Mouse (Mus musculus) megakaryocyte-erythroid progenitor cell, adult 5-6 weeks (primary cell): Measurements from ENCODE around the gene Slc39a8. TPM values are rescaled to one million over a fixed set of nuclear protein-coding genes. Genes with fewer than 3 reads are reported as not detected.

ENCODE experiments used
- ATAC-seq: replicated peaks from 2 replicates; pipeline ENCODE4 v1.8.0; 2016; ENCODE audit warnings: mild to moderate bottlenecking, inconsistent platforms; ENCODE audit not compliant: severe bottlenecking, poor library complexity, low FRiP score, low TSS enrichment
- total RNA-seq, 2 experiments: library from RNA; stranded (forward) in 1 of 2; stranded (reverse) in 1 of 2; fragments of 200-1000, 215-1000 nt in 1 of 2; fragments of >200 nt in 1 of 2; fragmentation: Nextera tagmentation in 1 of 2; gene quantifications; 2 replicates each; pipeline ENCODE4 v1.2.3; 2014 to 2017

The Slc39a8 gene
- total RNA-seq (2014; fragmentation: Nextera tagmentation) (22.9 and 31.0 TPM in 2 replicates), total RNA-seq (2017) (25.0 and 39.1 TPM in 2 replicates)

DNA sequence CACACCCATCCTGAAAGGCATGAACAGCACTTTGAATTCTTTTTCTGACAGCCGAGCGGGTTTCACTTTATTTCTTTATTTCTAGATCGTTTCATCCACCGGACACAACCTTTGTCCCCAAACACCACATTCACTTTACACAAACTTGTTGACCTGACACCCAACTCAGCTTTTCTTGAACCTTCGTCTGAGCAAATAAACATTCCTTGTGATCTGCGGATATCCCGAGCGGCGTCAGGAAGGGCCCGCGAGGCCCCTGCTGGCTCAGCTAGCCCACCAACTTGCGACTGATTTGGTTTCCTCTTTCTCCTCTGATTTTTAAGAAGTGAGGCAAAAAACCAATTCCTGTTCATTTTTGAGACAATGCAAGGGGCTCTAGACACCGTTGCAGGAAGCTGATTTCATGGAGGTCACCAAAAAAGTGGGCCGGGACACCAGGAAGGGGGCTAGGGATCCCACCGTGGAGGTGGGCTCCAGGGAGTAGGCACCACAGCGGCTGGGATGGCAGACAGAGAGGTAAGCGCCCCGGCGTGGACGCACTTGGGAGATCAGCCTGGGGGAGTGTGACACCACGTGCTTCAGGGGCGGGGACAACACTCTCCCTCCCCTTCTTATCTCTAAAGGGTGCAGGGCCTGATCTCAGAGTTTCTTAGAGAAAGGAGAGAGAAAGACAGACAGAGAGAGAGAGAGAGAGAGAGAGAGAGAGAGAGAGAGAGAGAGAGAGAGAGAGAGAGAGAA lies at the start of gene Slc39a8:
TSS of gene Slc39a8 (plus strand) at position 264 of the 738 bp plus-strand sequence.
- peak; percentile 91 for ATAC-seq

DNA sequence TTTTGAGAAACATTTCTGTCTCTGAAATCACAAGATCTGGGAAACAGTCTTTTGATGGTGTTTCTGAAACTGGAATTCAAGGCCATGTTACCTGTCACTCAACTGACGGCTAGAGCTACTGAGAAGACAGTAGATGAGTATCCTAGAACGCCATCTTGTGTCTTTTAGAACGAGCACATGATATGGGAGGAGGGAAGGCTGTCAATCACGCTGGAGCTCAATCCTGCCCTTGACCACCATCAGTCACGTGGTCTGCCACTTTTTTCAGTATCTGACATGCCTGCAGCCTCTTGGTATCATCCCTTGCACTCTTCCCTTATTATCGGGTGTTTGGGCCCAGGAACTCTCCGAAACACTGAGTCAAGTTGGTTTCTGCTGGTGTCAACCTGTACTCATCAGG lies 40.0 kb upstream of the Slc39a8 start:
- ATAC-seq = no peak

DNA sequence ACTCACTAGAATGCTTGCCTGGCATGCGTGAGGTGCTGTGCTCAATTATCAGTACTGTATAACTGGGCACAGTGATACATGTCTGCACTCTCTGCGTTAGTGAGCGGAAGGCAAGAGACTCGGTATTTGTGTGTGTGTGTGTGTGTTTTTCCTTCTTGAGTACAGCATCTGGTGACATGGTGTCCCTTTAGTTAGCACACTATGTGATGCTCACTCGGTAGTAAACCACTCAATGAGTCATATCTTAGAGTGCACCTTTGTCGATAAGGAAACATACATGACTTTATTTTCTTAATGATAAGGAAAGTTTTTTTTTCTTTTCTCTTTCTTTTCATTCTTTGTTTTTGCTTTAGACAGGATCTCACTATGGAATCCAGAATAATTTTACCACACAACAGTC lies 29.0 kb upstream of the Slc39a8 start:
- ATAC-seq = 0 out of 2 replicates have a peak, but pooled peaks have one; percentile 37

DNA sequence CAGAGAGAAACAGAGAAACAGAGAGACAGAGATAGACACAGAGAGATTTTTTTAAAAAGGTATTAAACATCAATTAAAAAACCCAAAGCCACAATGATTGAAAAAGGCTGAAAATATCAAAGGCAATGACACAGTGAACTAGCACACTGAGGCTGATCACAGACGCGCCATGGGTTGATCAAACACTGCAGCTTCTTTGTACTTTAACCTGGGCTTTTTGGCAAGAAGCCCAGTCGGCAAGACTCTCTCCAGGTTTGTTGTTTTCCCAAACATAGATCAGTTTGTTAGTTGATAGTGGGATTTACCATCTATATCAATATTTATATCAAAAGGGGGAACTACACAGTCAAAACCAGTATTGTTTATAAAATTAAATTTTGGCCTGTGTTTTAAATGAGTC lies 26.8 kb upstream of the Slc39a8 start:
- no peak for ATAC-seq

DNA sequence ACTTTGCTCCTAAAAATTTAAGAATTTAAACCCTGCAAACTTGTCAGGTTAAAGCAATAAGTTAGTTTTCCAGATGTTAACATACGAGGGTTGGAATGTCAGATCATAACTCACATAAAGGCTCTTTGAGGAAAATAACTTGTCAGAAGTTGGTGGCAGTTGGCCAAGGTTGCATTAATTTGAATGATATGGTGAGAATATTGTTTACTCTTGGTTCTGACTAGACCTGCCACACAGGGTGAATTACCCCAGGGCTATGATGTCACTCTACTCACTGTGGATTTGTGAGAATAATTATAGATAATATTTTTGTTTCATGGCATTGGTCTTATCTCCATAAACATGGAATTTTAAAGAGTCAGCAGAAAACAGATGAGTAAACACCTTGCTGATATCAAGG lies 26.4 kb upstream of the Slc39a8 start:
- ATAC-seq = no peak

DNA sequence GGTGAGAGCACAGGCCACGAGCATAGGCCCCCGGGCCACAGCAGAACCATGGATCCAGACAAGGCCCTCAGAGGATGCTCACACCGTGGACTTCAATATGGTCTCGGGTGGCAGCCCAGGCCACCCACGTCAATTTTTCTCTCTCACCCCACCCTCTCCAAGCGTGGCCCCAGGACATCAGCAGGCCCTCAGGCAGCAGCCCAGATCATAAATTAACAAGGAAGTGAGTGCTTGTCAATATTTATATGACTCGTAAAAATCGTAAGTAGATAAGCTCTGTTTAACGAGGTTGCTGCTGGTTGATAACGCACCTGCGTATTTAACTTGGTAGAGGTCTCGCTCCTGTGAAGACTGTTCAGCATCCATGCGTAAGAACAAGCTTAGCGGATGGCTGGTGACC lies 10.4 kb upstream of the Slc39a8 start:
- no peak for ATAC-seq

DNA sequence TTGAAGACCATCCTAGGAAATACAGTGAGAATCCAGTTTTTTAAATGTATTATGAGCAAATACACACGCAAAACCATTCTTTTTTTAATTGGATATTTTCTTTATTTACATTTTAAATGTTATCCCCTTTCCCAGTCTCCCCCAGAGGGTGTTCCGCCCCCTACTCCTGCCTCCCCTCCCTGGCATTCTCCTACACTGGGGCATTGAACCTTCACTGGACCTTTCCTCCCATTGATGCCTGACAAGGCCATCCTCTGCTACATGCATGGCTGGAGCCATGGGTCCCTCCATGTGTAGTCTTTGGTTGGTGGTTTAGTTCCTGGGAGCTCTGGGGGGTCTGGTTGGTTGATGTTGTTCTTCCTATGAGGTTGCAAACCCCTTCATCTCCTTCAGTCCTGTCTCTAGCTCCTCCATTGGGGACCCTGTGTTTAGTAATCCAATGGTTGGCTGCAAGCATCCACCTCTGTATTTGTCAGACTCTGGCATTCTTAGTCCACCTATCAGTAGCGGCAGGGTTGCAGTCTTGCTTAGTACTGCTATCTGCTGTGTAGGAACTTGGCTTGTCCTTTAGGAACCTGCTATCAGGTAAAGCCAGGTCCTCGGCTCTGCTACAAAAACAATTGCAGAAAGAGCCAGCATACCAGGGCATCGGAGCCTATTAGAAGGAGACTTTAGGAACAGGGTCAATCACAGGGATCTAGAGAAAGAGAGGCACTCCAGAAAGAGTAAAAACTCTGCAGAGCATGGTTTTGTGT lies 8.9 kb upstream of the Slc39a8 start:
- no peak for ATAC-seq

DNA sequence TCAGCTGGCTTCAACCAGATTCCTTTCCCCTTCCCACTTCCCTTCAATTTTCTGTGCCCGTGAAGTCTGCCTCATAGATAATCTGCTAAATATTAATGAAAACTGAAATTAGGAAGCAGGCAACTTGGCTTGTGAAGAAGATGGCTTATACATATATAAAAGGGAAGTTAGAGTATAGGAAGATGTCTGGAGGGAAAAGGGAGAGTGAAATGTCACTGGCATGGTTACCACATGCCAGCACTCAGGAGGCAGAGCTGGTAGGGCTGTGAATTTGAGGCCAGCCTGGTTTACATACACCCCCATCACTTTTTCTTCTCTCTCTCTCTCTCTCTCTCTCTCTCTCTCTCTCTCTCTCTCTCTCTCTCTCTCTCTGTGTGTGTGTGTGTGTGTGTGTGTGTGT lies 8.0 kb upstream of the Slc39a8 start:
- no peak for ATAC-seq

DNA sequence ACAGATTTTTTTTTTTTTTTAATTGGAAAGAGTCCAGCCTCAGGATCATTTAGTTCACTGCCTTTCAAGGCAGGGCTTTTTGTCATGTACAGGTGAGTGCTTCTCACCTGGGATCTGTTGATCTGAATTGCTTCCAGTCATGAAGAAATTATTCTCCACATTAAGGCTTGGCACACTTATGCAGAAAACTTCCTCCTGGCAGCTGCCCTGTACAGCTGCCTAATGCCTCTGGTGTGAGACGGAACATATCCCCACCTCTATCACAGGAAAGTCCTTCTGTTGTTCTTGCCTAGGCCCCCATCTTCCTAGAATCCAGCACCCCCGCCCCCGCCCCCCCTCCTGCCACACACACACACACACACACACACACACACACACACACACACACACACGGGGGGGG lies 643 bp upstream of the Slc39a8 start:
- ATAC-seq = no peak

DNA sequence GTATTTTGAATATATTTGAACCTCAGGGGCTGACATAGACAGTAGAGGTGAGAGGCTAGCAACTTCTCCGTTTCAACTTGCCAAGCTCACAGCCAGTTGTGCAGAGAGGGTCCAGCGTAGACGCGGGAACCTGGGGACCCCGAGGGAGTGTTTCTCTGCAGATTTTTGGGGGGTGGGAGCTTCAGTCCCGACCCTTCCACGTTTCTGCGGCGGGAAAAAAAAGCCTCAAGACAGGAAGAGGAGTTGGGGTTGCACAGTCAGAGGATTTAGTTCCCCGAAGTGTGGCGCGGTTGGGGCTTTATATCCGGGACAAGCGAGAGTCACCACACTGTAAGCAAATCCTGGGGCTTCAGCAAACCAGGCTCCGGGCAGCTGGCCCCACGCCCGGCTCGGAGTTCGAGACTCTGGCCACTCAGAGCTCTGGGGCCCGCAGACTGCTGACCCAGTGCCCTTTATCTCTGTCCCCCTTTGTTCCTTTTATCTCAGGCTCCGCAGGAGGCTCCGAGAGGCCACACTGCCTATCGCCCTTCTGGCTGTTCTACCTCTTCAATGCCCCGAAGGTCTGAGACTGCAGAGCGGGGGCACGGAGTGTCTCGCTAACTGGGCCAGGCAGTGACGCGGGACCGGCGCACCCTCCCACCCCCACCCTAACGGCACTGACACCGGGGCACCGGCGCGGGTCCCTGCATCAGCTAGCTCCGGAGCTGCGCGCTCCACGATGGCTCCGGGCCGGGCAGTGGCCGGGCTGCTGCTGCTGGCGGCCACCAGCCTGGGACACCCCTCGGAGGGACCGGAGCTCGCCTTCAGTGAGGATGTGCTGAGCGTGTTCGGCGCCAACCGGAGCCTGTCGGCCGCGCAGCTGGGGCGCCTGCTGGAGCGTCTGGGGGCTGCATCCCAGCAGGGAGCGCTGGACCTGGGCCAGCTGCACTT lies 940 bp downstream of the Slc39a8 start:
- ATAC-seq = peak; percentile 72

DNA sequence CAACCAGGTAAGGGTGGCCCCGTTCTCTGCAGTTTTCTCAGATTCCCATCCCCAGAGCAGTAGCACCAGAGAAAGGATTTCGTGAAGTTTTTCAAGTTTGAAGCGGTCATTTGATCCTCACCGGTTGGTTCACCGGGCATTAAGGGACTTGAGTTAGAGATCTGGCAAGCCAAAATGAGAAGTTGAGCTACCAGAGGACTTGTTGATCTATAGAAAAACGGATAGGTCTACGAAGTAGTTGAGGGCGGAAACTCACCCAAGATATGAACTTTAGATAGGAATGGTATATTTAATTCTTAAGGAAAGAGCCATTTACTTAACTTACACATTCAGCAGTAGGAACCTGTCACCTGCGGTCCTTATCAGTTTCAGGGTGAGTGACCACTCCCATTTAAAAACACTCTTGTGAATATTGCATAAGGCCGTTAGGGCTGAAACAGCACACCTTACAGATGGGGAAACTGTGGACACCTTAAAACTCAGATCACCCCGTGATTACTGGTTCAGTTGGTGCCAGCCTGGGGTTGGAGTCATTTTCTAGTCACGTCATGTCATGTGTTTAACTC lies 1.7 kb downstream of the Slc39a8 start:
- ATAC-seq = no peak

DNA sequence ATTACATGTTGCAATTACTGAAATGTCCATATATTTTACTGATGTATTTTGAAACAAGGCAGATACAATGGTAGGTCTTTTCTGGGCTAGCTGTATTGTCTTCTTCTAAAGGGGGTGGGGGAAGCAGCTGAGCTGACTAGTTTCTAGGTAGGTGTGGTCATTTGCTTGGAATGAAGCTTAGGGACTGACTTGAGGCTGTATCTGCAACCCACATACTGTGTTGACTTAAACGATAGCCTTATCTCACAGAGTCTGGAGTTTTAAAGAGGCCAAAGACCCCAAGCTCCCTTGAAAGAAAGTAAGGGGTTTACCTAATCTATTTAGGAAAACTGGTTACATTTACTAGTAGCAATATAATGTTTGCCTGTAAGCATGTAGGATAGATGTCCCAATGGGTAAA lies 2.9 kb downstream of the Slc39a8 start:
- ATAC-seq = 0 out of 2 replicates have a peak, but pooled peaks have one; percentile 11

DNA sequence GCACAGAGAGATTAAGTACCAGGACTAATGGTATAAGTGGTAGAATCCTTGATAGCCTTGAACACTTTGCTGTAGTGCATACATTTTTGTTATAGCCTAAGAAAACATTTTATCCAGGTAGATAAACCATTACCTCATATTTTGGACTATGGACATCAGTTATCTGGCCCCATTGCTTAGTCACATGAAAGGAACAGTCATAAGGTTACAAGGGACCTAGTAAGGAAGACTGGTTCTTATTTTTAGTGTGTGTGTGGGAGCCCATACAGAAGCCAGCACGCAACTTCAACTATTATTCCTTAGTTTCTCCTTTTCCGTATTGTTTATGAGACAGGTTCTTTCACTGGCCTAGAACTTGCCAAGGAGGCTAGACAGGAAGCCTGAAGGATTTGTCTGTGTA lies 7.4 kb downstream of the Slc39a8 start:
- no peak for ATAC-seq

DNA sequence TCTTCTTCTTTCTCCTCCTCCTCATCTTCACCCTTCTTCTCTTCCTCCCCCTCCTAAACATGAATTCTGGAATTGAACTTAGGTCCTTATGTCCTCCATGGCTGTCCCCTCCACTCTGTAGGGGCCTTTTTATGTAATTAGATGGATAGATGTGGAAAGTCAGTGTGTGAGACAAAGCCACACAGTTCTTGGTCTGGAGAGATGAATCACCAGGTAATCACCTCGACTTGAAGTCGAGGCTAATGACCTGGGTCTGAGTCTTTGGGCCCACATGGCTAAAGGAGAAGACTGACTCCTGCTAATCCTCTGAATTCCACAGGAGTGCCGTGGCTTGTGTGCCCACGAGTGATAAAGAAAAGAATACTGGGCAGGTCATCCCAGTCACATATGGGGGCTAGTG lies 7.8 kb downstream of the Slc39a8 start:
- ATAC-seq = no peak

DNA sequence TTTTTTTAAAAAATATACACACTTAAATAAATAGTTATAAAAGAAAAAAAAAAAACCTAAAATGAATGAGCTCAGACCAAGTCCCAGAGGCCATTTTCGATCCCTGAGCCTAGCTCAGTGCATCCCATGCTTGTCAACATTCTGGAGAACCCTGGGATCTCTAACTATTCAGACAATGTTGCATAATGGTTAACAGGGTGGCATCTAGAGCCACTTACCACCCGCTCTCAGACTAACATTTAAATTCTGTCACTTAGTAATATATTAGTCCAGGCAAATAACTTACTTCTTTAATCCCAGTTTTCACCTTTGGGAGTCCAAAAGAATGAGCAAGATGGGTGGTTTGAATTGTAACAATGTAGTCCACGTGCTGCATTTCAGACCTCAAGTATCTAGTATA lies 9.9 kb downstream of the Slc39a8 start:
- ATAC-seq = no peak

DNA sequence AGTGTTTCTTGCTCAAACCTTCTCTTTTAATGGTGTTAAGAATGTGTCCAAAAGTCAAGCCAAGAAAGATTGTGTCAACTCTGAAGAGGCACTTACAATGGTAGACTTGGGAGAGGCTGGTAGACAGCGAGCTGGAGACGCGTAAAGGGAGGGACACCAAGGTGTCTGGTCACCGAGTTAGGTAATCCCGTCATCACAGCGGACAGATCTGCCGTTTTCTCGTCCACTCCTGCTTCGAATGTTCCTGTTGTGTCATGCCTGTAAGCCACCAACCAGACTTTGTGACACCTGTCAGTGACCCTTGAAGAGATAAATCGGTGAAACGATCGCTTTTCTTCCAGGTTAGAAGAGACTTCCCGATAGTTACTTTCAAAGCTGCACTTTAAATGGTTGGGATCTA lies 14.5 kb downstream of the Slc39a8 start:
- no peak for ATAC-seq

DNA sequence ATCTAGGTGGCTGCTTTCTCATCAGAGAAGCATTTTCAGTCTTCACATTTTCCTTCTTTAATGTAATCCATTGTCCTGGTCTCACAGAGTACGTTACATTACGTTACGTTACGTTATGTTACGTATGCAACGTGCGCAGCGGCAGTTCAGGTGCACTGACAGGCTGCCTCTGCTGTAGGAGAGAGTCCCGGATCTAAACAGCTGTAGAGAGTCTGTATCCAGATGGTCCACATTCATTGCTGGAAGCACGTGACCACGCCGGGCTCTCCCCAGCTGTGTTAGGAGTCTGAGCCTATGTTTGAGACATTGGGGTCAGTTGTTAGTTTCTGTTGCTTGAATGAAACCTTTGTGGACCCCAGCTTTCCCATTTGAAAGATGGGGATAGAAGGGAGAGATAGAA lies 15.1 kb downstream of the Slc39a8 start:
- no peak for ATAC-seq

DNA sequence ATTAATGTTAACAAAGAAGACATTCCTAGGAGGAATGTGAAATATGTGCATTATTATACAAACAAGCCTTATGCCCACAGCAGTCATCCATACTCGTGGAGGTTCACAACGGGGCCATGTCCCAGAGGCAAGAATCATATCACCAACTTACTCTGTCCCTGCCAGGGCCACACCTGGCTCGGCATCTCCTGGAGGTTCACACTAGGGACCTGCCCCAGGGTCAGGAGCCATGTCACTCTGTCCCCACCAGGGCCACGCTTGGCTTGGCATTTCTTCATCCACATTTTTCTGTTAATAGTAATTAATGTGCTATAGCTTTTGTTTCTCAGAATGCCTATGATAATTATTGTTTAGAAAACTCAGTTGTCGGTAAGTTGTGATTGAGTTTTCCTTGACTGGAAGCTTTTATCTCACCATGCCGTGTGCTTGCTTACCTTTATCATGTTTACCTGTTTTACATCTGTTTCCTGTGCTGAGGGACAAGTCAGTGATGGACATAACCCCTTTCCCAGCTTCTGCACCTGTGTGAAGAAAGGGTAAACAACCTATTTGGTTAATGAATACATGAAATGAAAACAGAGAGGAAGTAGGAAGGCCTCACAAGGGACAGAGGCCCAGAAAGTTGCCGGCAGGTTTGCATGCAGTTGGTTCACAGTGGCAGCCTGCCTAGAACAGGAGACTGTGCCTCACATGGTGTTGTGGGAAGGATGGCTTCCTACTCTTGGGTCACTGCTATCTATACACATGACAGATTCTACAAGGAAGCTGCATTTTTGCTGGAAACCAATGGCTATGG lies 16.8 kb downstream of the Slc39a8 start:
- ATAC-seq = 0 out of 2 replicates have a peak, but pooled peaks have one; percentile 9

DNA sequence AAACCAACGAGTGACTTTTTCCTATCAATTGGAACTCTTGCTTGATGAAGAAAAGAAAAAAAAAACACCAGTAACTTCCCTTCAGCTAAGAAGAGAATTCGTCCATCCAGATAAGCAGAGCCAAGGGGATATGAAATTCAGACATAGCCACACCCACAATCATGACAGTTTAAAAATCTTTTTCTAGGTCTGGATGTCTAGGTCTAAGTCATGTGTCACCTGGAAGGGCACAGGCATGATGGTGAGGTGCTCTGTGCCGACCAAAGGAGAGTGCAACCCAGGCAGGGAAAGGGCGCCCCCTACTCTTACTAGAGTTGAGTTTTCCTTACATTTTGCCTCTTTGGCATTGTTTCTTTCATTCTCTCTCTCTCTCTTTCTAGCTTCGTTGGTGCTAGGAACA lies 18.1 kb downstream of the Slc39a8 start:
- ATAC-seq = peak; percentile 54
